Mouse (Mus musculus): Measurements from ENCODE around the gene Scamp2. TPM values are rescaled to one million over a fixed set of nuclear protein-coding genes. Genes with fewer than 3 reads are reported as not detected.

The Scamp2 gene
- 119 and 132 TPM in 2 replicates for polyA plus RNA-seq (2012; rRNA removed; ENCODE audit: low replicate concordance)

GRCm38 (mm10) chr9:57560861-57561710 lies at the start of gene Scamp2:
Gene Scamp2, plus strand, starts transcription at chr9:57560943.

GRCm38 (mm10) chr9:57521056-57521911 lies 39.5 kb upstream of the Scamp2 start, which contains the start of gene Cox5a:
Gene Cox5a, plus strand, starts transcription at chr9:57521274.

GRCm38 (mm10) chr9:57537044-57537727 lies 23.6 kb upstream of the Scamp2 start, which contains the start of gene Fam219b:
Gene Fam219b, plus strand, starts transcription at chr9:57537528.

GRCm38 (mm10) chr9:57552139-57552887 lies 8.4 kb upstream of the Scamp2 start, which contains the start of gene Mpi:
Gene Mpi, minus strand, starts transcription at chr9:57552763.

GRCm38 (mm10) chr9:57589224-57590126 lies 28.7 kb downstream of the Scamp2 start, which contains the start of gene Ulk3:
Gene Ulk3, plus strand, starts transcription at chr9:57589452.

GRCm38 (mm10) chr9:57606139-57606851 lies 45.6 kb downstream of the Scamp2 start, which contains the start of gene Cplx3:
Gene Cplx3, minus strand, starts transcription at chr9:57606281.

GRCm38 (mm10) chr9:57620674-57621073 lies 59.9 kb downstream of the Scamp2 start, which contains the start of gene Lman1l:
Gene Lman1l, minus strand, starts transcription at chr9:57620774.

Other genes with a start within 250 kb of the Scamp2 start
- 45.4 and 59.9 TPM in 2 replicates for gene Ppcdc, start 120.8 kb upstream of the Scamp2 start, polyA plus RNA-seq (2012; rRNA removed; ENCODE audit: low replicate concordance)
- 24.2 and 33.0 TPM in 2 replicates for gene Scamp5, start 92.9 kb upstream of the Scamp2 start, polyA plus RNA-seq (2012; rRNA removed; ENCODE audit: low replicate concordance)
- gene Rpp25, start 56.9 kb upstream of the Scamp2 start, polyA plus RNA-seq (2012; rRNA removed; ENCODE audit: low replicate concordance), result 0.88 and 1.3 TPM in 2 replicates
- 532 and 565 TPM in 2 replicates for gene Cox5a, start 39.7 kb upstream of the Scamp2 start, polyA plus RNA-seq (2012; rRNA removed; ENCODE audit: low replicate concordance)
- gene Fam219b, start 23.4 kb upstream of the Scamp2 start, polyA plus RNA-seq (2012; rRNA removed; ENCODE audit: low replicate concordance), result 6.0 and 28.5 TPM in 2 replicates
- gene Mpi, start 8.2 kb upstream of the Scamp2 start, polyA plus RNA-seq (2012; rRNA removed; ENCODE audit: low replicate concordance), result 27.1 and 70.1 TPM in 2 replicates
- gene Ulk3, start 28.5 kb downstream of the Scamp2 start, polyA plus RNA-seq (2012; rRNA removed; ENCODE audit: low replicate concordance), result 38.7 and 43.9 TPM in 2 replicates
- gene Cplx3, start 45.3 kb downstream of the Scamp2 start, polyA plus RNA-seq (2012; rRNA removed; ENCODE audit: low replicate concordance), result not detected in 2 replicates
- 0.26 and 0.37 TPM in 2 replicates for gene Lman1l, start 59.8 kb downstream of the Scamp2 start, polyA plus RNA-seq (2012; rRNA removed; ENCODE audit: low replicate concordance)
- gene Csk, start 92.7 kb downstream of the Scamp2 start, polyA plus RNA-seq (2012; rRNA removed; ENCODE audit: low replicate concordance), result 70.4 and 149 TPM in 2 replicates
- 3.1 TPM in 1 of 2 replicates, not detected in the other for gene Cyp1a2, start 122.8 kb downstream of the Scamp2 start, polyA plus RNA-seq (2012; rRNA removed; ENCODE audit: low replicate concordance)
- gene Cyp1a1, start 127.0 kb downstream of the Scamp2 start, polyA plus RNA-seq (2012; rRNA removed; ENCODE audit: low replicate concordance), result 0.69 and 1.1 TPM in 2 replicates
- 11.0 and 14.9 TPM in 2 replicates for gene Edc3, start 147.6 kb downstream of the Scamp2 start, polyA plus RNA-seq (2012; rRNA removed; ENCODE audit: low replicate concordance)
- gene Clk3, start 204.9 kb downstream of the Scamp2 start, polyA plus RNA-seq (2012; rRNA removed; ENCODE audit: low replicate concordance), result 82.5 and 138 TPM in 2 replicates